Mouse (Mus musculus): Measurements from ENCODE around the gene Lrrn3. TPM values are rescaled to one million over a fixed set of nuclear protein-coding genes. Genes with fewer than 3 reads are reported as not detected.

The Lrrn3 gene
- polyA plus RNA-seq, 1 experiment from 2014 or later, result 1.1 TPM

DNA sequence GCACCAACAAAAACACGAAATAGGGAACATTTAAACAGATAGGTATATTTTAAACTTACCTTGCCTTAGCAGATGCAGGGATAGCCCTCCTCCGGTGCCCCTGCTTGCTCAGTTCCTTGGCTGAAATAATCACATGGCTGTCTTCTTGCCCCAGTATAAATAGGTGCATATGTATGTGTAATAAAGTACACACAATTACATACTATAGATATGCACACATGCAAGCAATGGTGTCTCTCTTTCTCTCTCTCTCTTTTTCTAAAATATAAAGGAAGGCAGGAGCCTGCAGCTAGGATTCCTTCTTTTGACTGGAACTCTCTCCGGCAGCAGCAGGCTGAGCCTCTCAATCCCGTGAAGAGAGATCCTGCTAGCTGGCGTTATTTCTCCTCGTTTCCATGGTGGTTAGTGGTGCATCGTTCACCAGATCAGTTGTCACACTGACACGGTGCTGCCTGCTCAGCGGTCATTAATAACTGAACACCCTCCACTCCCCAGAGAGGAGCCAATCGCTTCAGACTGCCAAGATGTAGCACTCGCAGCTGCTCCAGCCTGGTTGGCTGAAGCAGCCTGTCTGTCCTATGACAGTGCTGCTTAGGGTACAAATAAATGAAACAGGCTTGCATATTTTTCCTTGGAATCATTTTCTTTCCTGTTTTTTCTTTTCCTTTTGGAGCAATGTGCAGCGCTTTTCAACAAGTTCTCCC is 567 bp downstream of the Lrrn3 start:
- peaks cover 26% of the 10 kb centered on the region for H3K27me3 ChIP-seq
- H3K9ac ChIP-seq, result no peak overlapping the region
- H3K4me2 ChIP-seq, result peak overlapping the region; percentile 23; the same call in 1 of the 2 replicates
- no peaks in the 10 kb centered on the region for H3K4me1 ChIP-seq (replicated peaks)
- WGBS (ENCODE audit: insufficient replicate concordance), result 26% methylated on average over 12 of the region's 12 CpGs
- ATAC-seq (ENCODE audit: insufficient read depth), result no peak
- no peaks in the 10 kb centered on the region for H3K9me3 ChIP-seq (replicated peaks)
- H3K27ac ChIP-seq (replicated peaks), result no peak overlapping the region
- no peaks in the 10 kb centered on the region for H3K36me3 ChIP-seq (replicated peaks)
- H3K4me3 ChIP-seq (replicated peaks), result peak overlapping the region; percentile 8; the same call in 1 of the 2 replicates

DNA sequence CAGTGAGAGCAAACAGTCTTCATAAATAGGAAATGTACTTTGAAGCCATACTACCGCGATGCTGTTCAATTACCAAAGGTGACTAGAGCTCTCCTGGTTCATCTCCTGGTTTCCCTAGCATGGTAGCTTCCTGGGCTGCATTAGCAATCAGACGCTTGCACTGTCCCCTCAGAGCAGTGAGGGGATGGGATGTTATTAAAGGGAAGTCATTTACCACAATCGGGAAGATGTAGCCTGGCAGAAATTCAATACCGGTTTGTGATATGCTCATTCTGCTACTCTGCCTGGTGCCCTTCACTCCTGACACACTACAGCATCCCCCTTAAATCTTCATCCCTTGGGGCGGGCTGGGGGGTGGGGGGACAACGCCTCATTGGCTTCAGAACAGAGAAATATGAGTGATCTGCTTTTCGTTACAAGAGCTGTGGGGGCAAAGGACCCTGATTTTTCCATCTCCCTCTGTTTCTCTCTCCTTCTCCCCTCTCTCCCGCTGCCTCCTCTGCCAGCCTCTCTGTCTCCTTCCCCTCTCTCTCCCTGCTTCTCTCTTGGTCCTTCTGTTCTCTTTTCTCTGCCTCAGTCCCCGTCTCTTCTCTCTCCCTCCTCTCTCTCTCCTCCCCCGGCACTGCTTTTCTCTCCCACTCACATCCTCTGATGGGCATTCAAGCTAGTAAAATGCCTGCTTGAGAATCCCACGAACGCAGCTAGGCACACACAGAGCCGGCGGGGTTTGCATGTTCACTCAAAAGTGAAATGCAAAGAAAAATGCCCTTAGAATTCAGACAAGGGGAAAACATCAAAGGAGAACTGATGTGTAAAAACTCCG is 1.3 kb downstream of the Lrrn3 start:
- H3K27ac ChIP-seq (replicated peaks), result no peak overlapping the region
- ATAC-seq (ENCODE audit: insufficient read depth), result no peak
- no peaks in the 10 kb centered on the region for H3K4me1 ChIP-seq (replicated peaks)
- no peak overlapping the region for H3K9ac ChIP-seq
- H3K36me3 ChIP-seq (replicated peaks), result no peaks in the 10 kb centered on the region
- H3K27me3 ChIP-seq, result peaks cover 26% of the 10 kb centered on the region
- 0 out of 2 replicates have a peak overlapping the region, but pooled peaks have one; percentile 3 for H3K4me2 ChIP-seq
- peak overlapping the region; percentile 8; the same call in 1 of the 2 replicates for H3K4me3 ChIP-seq (replicated peaks)
- H3K9me3 ChIP-seq (replicated peaks), result no peaks in the 10 kb centered on the region
- WGBS (ENCODE audit: insufficient replicate concordance), result 36% methylated on average over 16 of the region's 16 CpGs

DNA sequence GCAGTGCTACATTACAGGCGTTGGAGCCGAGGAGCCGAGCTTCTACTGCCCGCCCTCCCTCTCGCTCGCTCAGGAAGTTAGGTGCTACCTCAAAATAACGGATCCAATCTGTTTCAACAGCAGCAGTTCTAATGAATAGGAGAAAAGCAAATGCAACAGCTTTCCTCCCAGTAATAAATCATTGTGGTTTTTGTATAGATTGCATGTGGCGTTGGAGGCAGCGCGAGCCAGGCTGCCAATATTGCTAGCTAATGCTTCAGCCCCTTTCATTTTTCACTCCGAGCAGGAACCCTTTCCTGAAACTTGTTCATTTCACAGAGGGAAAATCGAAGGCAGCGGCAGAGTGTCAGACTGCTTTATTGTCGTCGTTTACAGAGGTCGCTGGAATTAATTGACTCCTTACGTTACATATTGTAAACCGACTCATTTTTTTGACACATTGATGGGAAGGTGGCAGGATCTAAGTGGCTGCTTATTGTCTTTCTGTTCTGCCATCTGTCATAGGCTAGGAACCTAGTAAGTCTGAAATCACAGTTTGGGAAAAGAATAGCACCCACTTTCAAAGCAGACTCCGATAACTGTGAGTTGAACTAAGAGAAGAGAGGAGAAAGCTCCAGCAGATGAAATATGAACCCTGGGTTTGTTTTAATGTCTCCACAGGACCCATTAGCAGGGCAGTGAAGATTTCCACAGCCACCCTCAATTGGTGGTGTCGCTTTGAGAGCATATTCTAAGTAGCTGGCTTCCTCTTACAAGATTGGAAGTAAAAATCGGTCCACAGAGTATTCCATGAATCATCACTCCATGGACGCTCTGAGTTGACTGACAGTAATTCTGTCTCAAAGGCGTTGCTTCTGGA is 2.4 kb downstream of the Lrrn3 start:
- Histone ChIP-seq H3K4me3 (replicated peaks) (no peak overlapping the region), H3K4me1 (replicated peaks) (no peaks in the 10 kb centered on the region), H3K4me2 (no peak overlapping the region), H3K9ac (no peak overlapping the region), H3K9me3 (replicated peaks) (no peaks in the 10 kb centered on the region), H3K27ac (replicated peaks) (no peak overlapping the region), H3K36me3 (replicated peaks) (no peaks in the 10 kb centered on the region), H3K27me3 (peaks cover 26% of the 10 kb centered on the region)
- WGBS (ENCODE audit: insufficient replicate concordance), result 40% methylated on average over 23 of the region's 23 CpGs
- no peak for ATAC-seq (ENCODE audit: insufficient read depth)

DNA sequence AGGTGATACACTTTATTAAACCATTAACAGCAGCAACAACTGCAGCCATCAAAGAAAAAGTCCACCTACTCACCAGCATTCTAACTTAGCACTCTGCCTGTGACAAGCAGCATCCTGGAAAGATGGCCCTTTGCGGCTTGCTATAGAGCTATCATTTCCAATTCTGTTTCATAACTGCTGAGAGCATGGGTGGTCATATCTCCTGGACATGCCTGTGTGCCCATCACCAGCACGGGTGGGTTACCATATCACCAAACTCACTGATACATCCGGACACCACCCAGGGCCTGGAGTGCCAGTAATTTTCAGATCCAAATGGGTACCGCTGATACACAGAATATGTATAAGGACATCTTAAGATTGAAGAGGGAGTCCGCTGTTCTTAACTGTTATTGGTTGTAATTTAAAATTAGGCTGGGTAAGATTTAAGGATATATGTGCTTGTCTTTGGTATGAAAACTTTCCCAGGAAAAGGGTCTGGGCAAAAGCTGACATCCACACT is 3.1 kb downstream of the Lrrn3 start:
- no peak for ATAC-seq (ENCODE audit: insufficient read depth)
- WGBS (ENCODE audit: insufficient replicate concordance), result 71% methylated on average over 5 of the region's 5 CpGs
- H3K36me3 ChIP-seq (replicated peaks), result no peaks in the 10 kb centered on the region

DNA sequence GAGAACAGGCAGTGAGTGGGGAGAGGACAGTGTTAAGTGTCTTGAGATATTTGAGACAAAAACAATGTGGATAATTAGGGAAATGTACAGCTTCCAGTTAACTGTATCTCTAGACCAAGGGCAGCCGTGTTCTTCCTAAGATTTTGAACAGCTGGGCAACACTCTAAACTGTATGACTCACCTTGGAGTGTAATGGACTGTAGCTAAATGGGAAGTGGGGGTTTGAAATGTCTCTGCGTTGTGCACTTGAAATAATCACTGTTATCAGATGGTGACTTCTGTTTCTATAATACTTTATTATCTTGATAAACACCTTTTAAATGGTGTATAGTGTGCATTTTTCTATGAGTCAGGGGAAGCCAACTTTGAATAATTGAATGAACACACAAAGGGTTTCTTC is 4.7 kb downstream of the Lrrn3 start:
- peaks cover 26% of the 10 kb centered on the region for H3K27me3 ChIP-seq
- 26% methylated on average over 2 of the region's 2 CpGs for WGBS (ENCODE audit: insufficient replicate concordance)
- H3K36me3 ChIP-seq (replicated peaks), result no peaks in the 10 kb centered on the region
- no peak overlapping the region for H3K27ac ChIP-seq (replicated peaks)
- no peak overlapping the region for H3K4me3 ChIP-seq (replicated peaks)
- no peak overlapping the region for H3K4me2 ChIP-seq
- ATAC-seq (ENCODE audit: insufficient read depth), result no peak
- H3K4me1 ChIP-seq (replicated peaks), result no peaks in the 10 kb centered on the region
- no peaks in the 10 kb centered on the region for H3K9me3 ChIP-seq (replicated peaks)
- no peak overlapping the region for H3K9ac ChIP-seq

More for the DNA sequence above, 3.1 kb downstream of the Lrrn3 start:
- H3K27me3 ChIP-seq, result peaks cover 26% of the 10 kb centered on the region
- H3K4me3 ChIP-seq (replicated peaks), result no peak overlapping the region
- H3K4me2 ChIP-seq, result no peak overlapping the region
- H3K9ac ChIP-seq, result no peak overlapping the region
- no peaks in the 10 kb centered on the region for H3K4me1 ChIP-seq (replicated peaks)
- H3K27ac ChIP-seq (replicated peaks), result no peak overlapping the region
- no peaks in the 10 kb centered on the region for H3K9me3 ChIP-seq (replicated peaks)

DNA sequence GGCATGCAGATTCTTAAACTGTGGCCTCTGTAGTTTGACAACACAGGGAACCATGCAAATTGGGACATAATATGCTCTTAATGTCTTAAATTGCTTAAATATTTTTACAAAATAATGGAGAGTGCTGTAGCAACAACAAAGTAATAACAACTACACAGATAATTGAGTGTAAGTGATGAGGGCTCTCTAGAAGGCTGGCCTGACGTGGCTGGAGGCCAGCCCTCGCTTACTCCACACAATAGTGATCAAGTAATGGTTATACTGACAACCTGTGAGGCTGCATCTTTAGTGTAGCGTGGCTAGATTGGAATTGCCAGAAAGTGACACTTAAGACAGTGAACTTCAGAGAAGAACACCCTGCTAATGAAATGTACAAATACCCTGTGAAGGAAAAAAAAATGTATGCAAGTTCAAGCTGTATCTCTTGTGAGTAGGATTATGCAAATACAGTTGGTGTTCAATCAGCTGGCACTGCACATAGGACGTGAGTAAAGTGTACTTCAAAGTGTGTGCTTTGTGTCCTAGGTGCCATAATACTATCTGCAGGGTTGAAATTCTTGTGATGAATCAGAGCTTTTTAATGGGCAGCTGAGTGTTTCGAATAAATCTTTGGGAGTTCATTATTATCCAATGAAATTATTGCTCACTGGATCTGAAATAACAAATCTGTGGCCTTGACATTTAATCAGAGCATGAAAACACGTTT is 17.0 kb downstream of the Lrrn3 start:
- Histone ChIP-seq H3K9ac (no peak overlapping the region), H3K4me3 (replicated peaks) (no peak overlapping the region), H3K36me3 (replicated peaks) (no peaks in the 10 kb centered on the region), H3K27me3 (no peaks in the 10 kb centered on the region), H3K27ac (replicated peaks) (no peak overlapping the region), H3K9me3 (replicated peaks) (no peaks in the 10 kb centered on the region), H3K4me1 (replicated peaks) (no peaks in the 10 kb centered on the region), H3K4me2 (no peak overlapping the region)
- ATAC-seq (ENCODE audit: insufficient read depth), result no peak
- 47% methylated on average over 6 of the region's 6 CpGs for WGBS (ENCODE audit: insufficient replicate concordance)

DNA sequence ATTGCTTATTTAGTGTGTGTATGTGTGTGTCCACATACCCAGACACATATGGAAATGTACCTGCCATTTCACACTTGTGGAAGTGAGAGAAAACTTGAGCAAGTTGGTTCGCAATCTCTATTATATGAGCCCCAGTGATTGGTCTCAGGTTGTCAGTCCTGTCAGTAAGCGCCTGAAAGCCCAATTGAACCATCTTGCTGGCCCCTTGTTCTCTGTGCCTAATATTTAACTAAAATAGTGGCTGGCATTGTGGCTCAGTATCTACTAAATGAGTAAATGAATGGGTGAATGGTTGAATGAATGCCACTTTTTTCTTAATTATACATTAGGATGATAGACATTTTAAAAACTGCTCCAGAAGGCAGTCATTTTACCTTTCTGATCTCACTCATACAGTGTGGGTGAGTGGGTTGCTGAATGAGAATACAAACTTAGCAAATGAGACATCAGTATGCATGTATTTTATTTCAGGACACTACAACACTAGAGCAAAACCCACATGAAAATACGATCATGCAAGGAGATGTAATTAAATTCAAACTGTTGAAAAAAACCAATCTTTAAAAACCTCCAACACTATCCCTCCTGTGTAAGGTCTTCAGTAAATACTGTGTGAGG is 17.7 kb downstream of the Lrrn3 start:
- ATAC-seq (ENCODE audit: insufficient read depth), result no peak
- H3K4me3 ChIP-seq (replicated peaks), result no peak overlapping the region
- WGBS (ENCODE audit: insufficient replicate concordance), result 63% methylated on average over 3 of the region's 3 CpGs
- H3K27ac ChIP-seq (replicated peaks), result no peak overlapping the region
- no peaks in the 10 kb centered on the region for H3K27me3 ChIP-seq
- no peak overlapping the region for H3K4me2 ChIP-seq
- H3K9ac ChIP-seq, result no peak overlapping the region
- H3K9me3 ChIP-seq (replicated peaks), result no peaks in the 10 kb centered on the region
- no peaks in the 10 kb centered on the region for H3K4me1 ChIP-seq (replicated peaks)
- H3K36me3 ChIP-seq (replicated peaks), result no peaks in the 10 kb centered on the region

DNA sequence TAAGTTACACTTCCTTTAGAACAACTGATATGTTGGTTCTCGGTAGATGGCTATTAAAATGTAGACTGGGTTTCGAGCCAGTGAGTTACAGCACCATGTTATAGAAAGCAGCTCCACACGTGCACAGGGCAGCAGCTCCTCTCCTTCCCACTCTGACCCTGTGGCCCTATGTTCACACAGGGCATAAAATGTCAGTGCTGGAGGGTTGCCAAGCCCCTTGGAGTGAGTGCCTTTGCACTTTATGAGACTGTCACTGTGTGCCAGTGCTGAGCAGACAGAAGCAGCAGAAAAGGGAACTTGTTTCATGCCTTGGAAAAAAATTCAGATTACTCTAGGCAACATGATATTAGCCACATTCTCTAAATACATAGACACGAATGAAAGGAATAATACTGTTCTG is 47.8 kb downstream of the Lrrn3 start:
- Histone ChIP-seq H3K9me3 (replicated peaks) (no peaks in the 10 kb centered on the region), H3K4me1 (replicated peaks) (no peaks in the 10 kb centered on the region), H3K27me3 (no peaks in the 10 kb centered on the region), H3K4me3 (replicated peaks) (no peak overlapping the region), H3K36me3 (replicated peaks) (no peaks in the 10 kb centered on the region), H3K4me2 (no peak overlapping the region), H3K27ac (replicated peaks) (no peak overlapping the region), H3K9ac (no peak overlapping the region)
- WGBS (ENCODE audit: insufficient replicate concordance), result 46% methylated on average over 4 of the region's 4 CpGs
- ATAC-seq (ENCODE audit: insufficient read depth), result no peak

DNA sequence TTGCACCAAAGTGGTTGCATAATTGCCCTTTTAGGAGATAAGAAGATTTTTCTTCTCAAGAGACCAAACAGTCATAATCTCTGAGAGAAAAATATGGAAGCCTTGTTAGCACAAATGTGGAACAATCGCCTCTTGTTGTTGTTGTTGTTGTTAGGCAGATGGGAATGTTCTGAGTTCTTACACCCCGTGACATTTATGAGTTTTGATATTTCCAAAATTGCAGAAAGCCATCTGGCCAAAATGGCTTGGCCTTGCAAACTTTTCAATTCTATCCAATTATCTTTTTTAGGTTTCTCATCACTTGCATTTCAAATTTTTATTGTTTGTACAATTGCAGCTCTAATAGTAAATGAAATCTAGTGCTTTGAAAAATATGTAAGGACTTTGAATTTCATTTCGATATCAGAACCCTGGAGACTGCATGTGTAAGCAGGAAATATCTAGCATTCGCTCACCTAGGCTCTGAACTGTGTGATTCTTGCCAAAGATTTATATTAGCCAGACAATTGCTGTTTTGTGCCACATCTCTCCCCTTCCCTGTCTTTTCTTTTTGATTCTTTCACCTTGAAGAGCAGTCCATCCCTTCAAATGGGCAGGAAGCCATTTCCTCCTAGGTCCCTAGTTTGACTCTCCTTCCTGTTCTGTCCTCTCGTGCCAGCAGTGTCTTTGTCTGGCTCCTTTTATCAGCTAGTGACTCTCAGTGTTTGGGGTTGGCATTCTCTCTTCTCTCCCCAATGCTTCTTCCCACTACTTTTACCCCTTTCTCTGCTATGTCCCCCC is 49.8 kb downstream of the Lrrn3 start:
- H3K27me3 ChIP-seq, result no peaks in the 10 kb centered on the region
- no peak for ATAC-seq (ENCODE audit: insufficient read depth)
- H3K4me2 ChIP-seq, result no peak overlapping the region
- no peaks in the 10 kb centered on the region for H3K4me1 ChIP-seq (replicated peaks)
- H3K36me3 ChIP-seq (replicated peaks), result no peaks in the 10 kb centered on the region
- no peak overlapping the region for H3K27ac ChIP-seq (replicated peaks)
- H3K4me3 ChIP-seq (replicated peaks), result no peak overlapping the region
- no peaks in the 10 kb centered on the region for H3K9me3 ChIP-seq (replicated peaks)
- WGBS (ENCODE audit: insufficient replicate concordance), result 50% methylated on average over 5 of the region's 5 CpGs
- H3K9ac ChIP-seq, result no peak overlapping the region

DNA sequence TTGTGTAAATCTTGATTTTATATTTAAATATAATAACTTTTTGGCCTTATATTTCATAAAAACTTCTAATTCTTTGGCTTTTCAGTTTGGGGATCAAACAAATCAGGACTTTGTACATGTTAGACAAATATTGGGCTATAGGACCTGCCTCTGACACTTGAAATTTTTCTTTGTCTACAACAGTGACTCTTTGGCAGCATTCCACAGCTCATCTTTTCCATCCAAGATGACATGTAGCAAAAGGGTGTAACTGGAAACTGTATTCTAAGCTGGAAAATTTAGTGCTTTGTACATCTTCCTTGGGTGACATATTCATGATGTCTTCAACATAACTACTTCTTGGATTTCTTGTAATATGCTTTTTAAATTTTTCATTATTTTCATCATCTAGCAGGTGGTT is 57.4 kb downstream of the Lrrn3 start:
- Histone ChIP-seq H3K9me3 (replicated peaks) (no peaks in the 10 kb centered on the region), H3K27ac (replicated peaks) (no peak overlapping the region), H3K4me3 (replicated peaks) (no peak overlapping the region), H3K4me1 (replicated peaks) (no peaks in the 10 kb centered on the region), H3K9ac (no peak overlapping the region), H3K27me3 (no peaks in the 10 kb centered on the region), H3K36me3 (replicated peaks) (no peaks in the 10 kb centered on the region), H3K4me2 (no peak overlapping the region)
- no peak for ATAC-seq (ENCODE audit: insufficient read depth)

All from liver, embryonic 15.5 days (tissue).